Mouse (Mus musculus) CH12.LX (cell line): Measurements from ENCODE around the gene Nova2. TPM values are rescaled to one million over a fixed set of nuclear protein-coding genes. Genes with fewer than 3 reads are reported as not detected.

Source experiments
- DNase-seq: peaks from one replicate; pipeline ENCODE4 v3.0.0-alpha.2; 2013; ENCODE audit errors: extremely low read depth
- H3K27ac ChIP-seq: 2 replicates; pipeline ENCODE4 v1.5.1; 2012; ENCODE audit warnings: low read depth, mild to moderate bottlenecking, control low read depth, moderate library complexity; ENCODE audit not compliant: insufficient read depth
- H3K27me3 ChIP-seq: replicated peaks from 2 replicates; pipeline ENCODE3; 2012; ENCODE audit warnings: inconsistent platforms
- H3K36me3 ChIP-seq, 2 experiments: replicated peaks in 1 of 2; 2 replicates each; pipeline versions ENCODE3 to v1.6.1; 2012; ENCODE audit warnings: inconsistent platforms in 1 of 2, low read length in 1 of 2, mild to moderate bottlenecking in 1 of 2, mixed read lengths in 1 of 2, moderate library complexity in 1 of 2; ENCODE audit not compliant: control insufficient read depth in 1 of 2, insufficient read depth in 1 of 2
- H3K4me1 ChIP-seq, 2 experiments: 2 replicates each; pipeline ENCODE4 v1.6.1; 2012; ENCODE audit warnings: inconsistent platforms in 1 of 2, moderate library complexity in 1 of 2; ENCODE audit not compliant: insufficient read depth in 2 of 2, control insufficient read depth in 1 of 2
- H3K4me2 ChIP-seq: 2 replicates; pipeline ENCODE4 v1.6.1; 2012; ENCODE audit warnings: low read depth, mild to moderate bottlenecking, control low read depth; ENCODE audit not compliant: poor library complexity, insufficient read depth, severe bottlenecking
- H3K4me3 ChIP-seq, 3 experiments: fragments of 150-350 bp in 1 of 3; sonication (generic) in 1 of 3; replicated peaks in 1 of 3; 2 replicates each; pipeline versions ENCODE3 to v1.5.1; 2011 to 2012; ENCODE audit warnings: low read depth in 2 of 3, low read length in 2 of 3, mild to moderate bottlenecking in 2 of 3, moderate library complexity in 2 of 3, control low read depth in 1 of 3, improper control_type of control experiment in 1 of 3, inconsistent platforms in 1 of 3, mixed read lengths in 1 of 3; ENCODE audit not compliant: poor library complexity in 1 of 3
- H3K79me2 ChIP-seq: replicated peaks from 2 replicates; pipeline ENCODE4 v1.6.1; 2012; ENCODE audit warnings: mild to moderate bottlenecking, moderate library complexity; ENCODE audit not compliant: control insufficient read depth, poor library complexity, insufficient read depth, severe bottlenecking; ENCODE audit errors: extremely low read depth
- H3K9ac ChIP-seq: 2 replicates; pipeline ENCODE4 v1.6.1; 2012; ENCODE audit warnings: low read depth, mild to moderate bottlenecking, control low read depth, moderate library complexity; ENCODE audit not compliant: insufficient read depth
- H3K9me3 ChIP-seq: replicated peaks from 2 replicates; pipeline ENCODE3; 2012; ENCODE audit warnings: low read length, inconsistent platforms, mixed read lengths
- BHLHE40 ChIP-seq: IDR thresholded peaks from 2 replicates; pipeline ENCODE4 v1.6.1; 2011; ENCODE audit warnings: mild to moderate bottlenecking, low read depth, low read length, improper control_type of control experiment
- CTCF ChIP-seq, 2 experiments: IDR thresholded peaks in 1 of 2; conservative IDR thresholded peaks in 1 of 2; 2 replicates each; pipeline ENCODE4 v1.5.1; 2011 to 2012; ENCODE audit warnings: low read depth in 2 of 2, low read length in 2 of 2, improper control_type of control experiment in 1 of 2, inconsistent platforms in 1 of 2, mild to moderate bottlenecking in 1 of 2, moderate library complexity in 1 of 2
- E2F4 ChIP-seq: IDR thresholded peaks from 2 replicates; pipeline ENCODE4 v1.6.1; 2011; ENCODE audit warnings: low read depth, low read length, improper control_type of control experiment; ENCODE audit not compliant: insufficient replicate concordance
- HCFC1 ChIP-seq: IDR thresholded peaks from 2 replicates; pipeline ENCODE4 v1.6.1; 2012; ENCODE audit warnings: low read depth, mild to moderate bottlenecking, inconsistent platforms, low read length, improper control_type of control experiment
- JUND ChIP-seq: conservative IDR thresholded peaks from 2 replicates; pipeline ENCODE4 v1.6.1; 2011; ENCODE audit warnings: low read depth, low read length, improper control_type of control experiment
- MAFK ChIP-seq: IDR thresholded peaks from 2 replicates; pipeline ENCODE4 v1.6.1; 2011; ENCODE audit warnings: low read length, improper control_type of control experiment; ENCODE audit not compliant: insufficient replicate concordance
- MEF2A ChIP-seq: IDR thresholded peaks from 2 replicates; pipeline ENCODE4 v1.6.1; 2014; ENCODE audit warnings: low read depth, mild to moderate bottlenecking, inconsistent platforms, low read length, improper control_type of control experiment, borderline replicate concordance
- NELFE ChIP-seq: IDR thresholded peaks from 2 replicates; pipeline ENCODE4 v1.6.1; 2011; ENCODE audit warnings: low read depth, low read length, improper control_type of control experiment
- NRF1 ChIP-seq: IDR thresholded peaks from 2 replicates; pipeline ENCODE4 v1.6.1; 2014; ENCODE audit warnings: low read depth, mild to moderate bottlenecking, inconsistent platforms, low read length, improper control_type of control experiment, moderate library complexity
- POLR2A ChIP-seq: IDR thresholded peaks from 2 replicates; pipeline ENCODE4 v1.6.1; 2011; ENCODE audit warnings: low read depth, mild to moderate bottlenecking, improper control_type of control experiment, low read length
- RAD21 ChIP-seq: IDR thresholded peaks from 2 replicates; pipeline ENCODE4 v1.6.1; 2011; ENCODE audit warnings: low read depth, mild to moderate bottlenecking, low read length, improper control_type of control experiment, moderate library complexity
- RCOR1 ChIP-seq: conservative IDR thresholded peaks from 2 replicates; pipeline ENCODE4 v1.6.1; 2012; ENCODE audit warnings: low read depth, mild to moderate bottlenecking, inconsistent platforms, low read length, improper control_type of control experiment
- SIN3A ChIP-seq: IDR thresholded peaks from 2 replicates; pipeline ENCODE4 v1.6.1; 2012; ENCODE audit warnings: low read length, improper control_type of control experiment, inconsistent platforms
- SMC3 ChIP-seq: IDR thresholded peaks from 2 replicates; pipeline ENCODE4 v1.6.1; 2011; ENCODE audit warnings: low read depth, low read length, improper control_type of control experiment
- TCF12 ChIP-seq: IDR thresholded peaks from 2 replicates; pipeline ENCODE4 v1.6.1; 2014; ENCODE audit warnings: low read depth, mild to moderate bottlenecking, inconsistent platforms, low read length, improper control_type of control experiment
- USF1 ChIP-seq: IDR thresholded peaks from 2 replicates; pipeline ENCODE4 v1.6.1; 2014; ENCODE audit warnings: low read depth, mild to moderate bottlenecking, inconsistent platforms, low read length, improper control_type of control experiment
- USF2 ChIP-seq: conservative IDR thresholded peaks from 2 replicates; pipeline ENCODE4 v1.6.1; 2011; ENCODE audit warnings: low read depth, low read length, improper control_type of control experiment
- ZC3H11A ChIP-seq: IDR thresholded peaks from 2 replicates; pipeline ENCODE4 v1.6.1; 2012; ENCODE audit warnings: low read depth, mild to moderate bottlenecking, inconsistent platforms, low read length, improper control_type of control experiment
- ZKSCAN1 ChIP-seq: IDR thresholded peaks from 2 replicates; pipeline ENCODE4 v1.6.1; 2012; ENCODE audit warnings: low read depth, inconsistent platforms, low read length, improper control_type of control experiment, borderline replicate concordance
- ZMIZ1 ChIP-seq: IDR thresholded peaks from 2 replicates; pipeline ENCODE4 v1.6.1; 2012; ENCODE audit warnings: low read depth, mild to moderate bottlenecking, inconsistent platforms, low read length, improper control_type of control experiment
- ZNF384 ChIP-seq: IDR thresholded peaks from 2 replicates; pipeline ENCODE4 v1.6.1; 2012; ENCODE audit warnings: low read depth, low read length, improper control_type of control experiment, inconsistent platforms
- dilution Hi-C: fragments of 300-500 bp; cut with MboI; formaldehyde crosslinking; loops from 2 replicates; pipeline ENCODE4 v1.14.3; 2020; ENCODE audit warnings: low sequenced_read_pairs; ENCODE audit not compliant: extremely low pct_unique_long_range_greater_than_20kb, extremely low pct_ligation_motif_present
- in situ Hi-C: fragments of 300-500 bp; cut with MboI; formaldehyde crosslinking; loops from 3 replicates; pipeline ENCODE4 v1.14.3; 2019; ENCODE audit warnings: low sequenced_read_pairs, low pct_ligation_motif_present, low pct_unique_long_range_greater_than_20kb, mixed read lengths
- polyA plus RNA-seq: library from polyadenylated mRNA; unstranded; fragments of >175 nt; gene quantifications from 2 replicates; pipeline ENCODE4 v1.2.1, GENCODE M21; 2012; ENCODE audit warnings: low read depth; ENCODE audit not compliant: insufficient read length
- total RNA-seq, 2 experiments: library from RNA; depleted of rRNA; stranded (reverse); fragments of 300-350 nt in 1 of 2; fragments of >200 nt in 1 of 2; gene quantifications; 2 replicates each; pipeline ENCODE4 v1.2.3; 2012 to 2014

Gene Nova2
- total and polyA plus RNA-seq, 3 experiments = 0.04 TPM; not detected in 2

DNA sequence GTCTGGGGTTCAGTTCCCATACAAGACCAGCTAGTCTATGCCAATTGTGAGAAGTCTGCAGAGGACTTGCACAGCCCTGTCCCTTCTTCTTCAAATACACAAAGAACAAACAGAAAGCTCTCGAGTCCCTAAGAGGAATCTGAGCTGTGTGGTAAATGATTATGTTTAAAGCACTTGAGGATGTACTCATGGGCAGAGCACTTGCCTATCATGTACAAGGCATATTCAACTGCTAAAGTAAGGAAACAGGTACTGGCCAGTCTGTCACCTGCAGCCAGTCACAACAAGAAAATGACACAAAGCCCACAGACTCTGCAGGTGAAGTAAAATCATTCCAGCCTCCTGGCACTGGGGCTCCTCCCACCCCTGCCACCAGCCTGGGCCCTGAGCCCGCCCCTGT lies 25.2 kb upstream of the Nova2 start:
- H3K4me2 ChIP-seq = no peak overlapping the region
- H3K4me3 ChIP-seq = no peak overlapping the region
- no peak for DNase-seq
- no peaks in the 10 kb centered on the region for H3K27me3 ChIP-seq
- no peak overlapping the region for H3K27ac ChIP-seq
- no peaks in the 10 kb centered on the region for H3K79me2 ChIP-seq
- TF ChIP-seq ZC3H11A (no peak), ZMIZ1 (no peak), NRF1 (no peak), ZNF384 (no peak), TCF12 (no peak), HCFC1 (no peak), E2F4 (no peak), NELFE (no peak), BHLHE40 (no peak), JUND (no peak), USF2 (no peak), SMC3 (no peak), MEF2A (no peak), USF1 (no peak), RCOR1 (no peak), POLR2A (no peak), SIN3A (no peak), MAFK (no peak)
- H3K36me3 ChIP-seq = peaks cover 8 to 64% of the 10 kb centered on the region in 2 experiments
- dilution Hi-C loops (no loop called here), in situ Hi-C loops (no loop called here)
- H3K9me3 ChIP-seq = no peaks in the 10 kb centered on the region
- H3K4me1 ChIP-seq = peaks cover 0 to 11% of the 10 kb centered on the region in 2 experiments; a peak in 2 of 4 replicates
- H3K9ac ChIP-seq = no peak overlapping the region

GRCm38 (mm10) chr7:18902486-18902885 lies 23.2 kb upstream of the Nova2 start:
- Histone ChIP-seq H3K9ac (no peak overlapping the region), H3K4me1 (no peaks in the 10 kb centered on the region), H3K27ac (no peak overlapping the region), H3K9me3 (no peaks in the 10 kb centered on the region), H3K79me2 (no peaks in the 10 kb centered on the region), H3K36me3 (peaks cover 8 to 72% of the 10 kb centered on the region in 2 experiments), H3K27me3 (no peaks in the 10 kb centered on the region)
- TF ChIP-seq CTCF (conservative IDR thresholded peaks at IDR 0.05 in 1 of 2, IDR thresholded peaks at IDR 0.05 in 1 of 2; ENCODE audit: low read depth in 2 of 2, low read length in 2 of 2) = peak in 1 of 2 experiments; percentile 47; a peak in 2 of 4 replicates
- no peak for TF ChIP-seq ZKSCAN1
- TF ChIP-seq RAD21 = peak; percentile 35
- TF ChIP-seq SMC3 = peak; percentile 53
- TF ChIP-seq, all 38 proteins: peak for 3
- dilution Hi-C loops (no loop called here), in situ Hi-C loops (no loop called here)
- Histone ChIP-seq H3K4me3 (no peak overlapping the region), H3K4me2 (no peak overlapping the region)
- DNase-seq = no peak
